Mouse (Mus musculus) neural tube, embryonic 11.5 days (tissue): ENCODE measurements around the gene BC051142. TPM values are rescaled to one million over a fixed set of nuclear protein-coding genes. Genes with fewer than 3 reads are reported as not detected.
A peak's percentile ranks its signal among the peaks of the same experiment; 100 is the strongest.

Experiments used
- ATAC-seq: fragments of 200-750 bp; cut with Nextera tagmentation; 2 replicates; pipeline ENCODE4 v1.8.0; 2017; ENCODE audit warnings: moderate number of reproducible peaks, mild to moderate bottlenecking, moderate TSS enrichment, moderate library complexity; ENCODE audit not compliant: insufficient read depth, low FRiP score, low TSS enrichment
- DNase-seq: peaks from one replicate; pipeline ENCODE4 v3.0.0-alpha.2; 2015; ENCODE audit warnings: low spot score
- H3K27ac ChIP-seq: fragments of 300-500 bp; sonication (generic); 2 replicates; pipeline ENCODE4 v1.5.1; 2014; ENCODE audit warnings: low read depth, mild to moderate bottlenecking, low read length
- H3K27me3 ChIP-seq: fragments of 300-500 bp; sonication (generic); 2 replicates; pipeline ENCODE4 v1.6.1; 2014; ENCODE audit warnings: mild to moderate bottlenecking, low read length, mixed read lengths; ENCODE audit not compliant: control insufficient read depth, insufficient read depth
- H3K36me3 ChIP-seq: fragments of 300-500 bp; sonication (generic); 2 replicates; pipeline ENCODE4 v1.6.1; 2014; ENCODE audit warnings: mild to moderate bottlenecking, low read length, moderate library complexity, mixed read lengths; ENCODE audit not compliant: control insufficient read depth, insufficient read depth
- H3K4me1 ChIP-seq: fragments of 300-500 bp; sonication (generic); 2 replicates; pipeline ENCODE4 v1.6.1; 2014; ENCODE audit warnings: low read length, mixed read lengths; ENCODE audit not compliant: control insufficient read depth, insufficient read depth
- H3K4me2 ChIP-seq: fragments of 300-500 bp; sonication (generic); 2 replicates; pipeline ENCODE4 v1.6.1; 2014; ENCODE audit warnings: low read depth, mild to moderate bottlenecking, moderate library complexity
- H3K4me3 ChIP-seq: fragments of 300-500 bp; sonication (generic); 2 replicates; pipeline ENCODE4 v1.5.1; 2014; ENCODE audit warnings: low read depth, low read length
- H3K9ac ChIP-seq: fragments of 300-500 bp; sonication (generic); 2 replicates; pipeline ENCODE4 v1.6.1; 2014; ENCODE audit warnings: mild to moderate bottlenecking, low read length
- H3K9me3 ChIP-seq: fragments of 300-500 bp; sonication (generic); 2 replicates; pipeline ENCODE4 v1.6.1; 2016; ENCODE audit warnings: low read length; ENCODE audit not compliant: control insufficient read depth
- WGBS: fragments of 180-500 bp; shearing (Covaris S2); extraction: QIAGEN DNeasy Blood & Tissue Kit; methylation state at CpG from one replicate; pipeline ENCODE4 v1.1.7; 2014; 5-methylcytosine and 5-hydroxymethylcytosine counted together
- polyA plus RNA-seq: library from polyadenylated mRNA; unstranded; fragments of >200 nt; fragmentation: Nextera tagmentation; extraction: Ambion mirVana; gene quantifications from 2 replicates; pipeline ENCODE4 v1.2.1, GENCODE M21; 2014

BC051142 gene
- polyA plus RNA-seq: 1.3 and 1.7 TPM in 2 replicates

- Histone ChIP-seq H3K4me1 (no peaks in the 10 kb centered on the region), H3K36me3 (no peaks in the 10 kb centered on the region), H3K27ac (peak within 1 kb of the TSS; percentile 94), H3K9ac (peak within 1 kb of the TSS; percentile 89), H3K4me3 (peak within 1 kb of the TSS; percentile 60), H3K27me3 (no peaks in the 10 kb centered on the region), H3K4me2 (peak within 1 kb of the TSS; percentile 65), H3K9me3 (no peaks in the 10 kb centered on the region)
- WGBS: 7% methylated on average over 34 of the region's 34 CpGs
- DNase-seq: peak; percentile 83
- ATAC-seq: peak; percentile 97
Observed at GRCm38 (mm10) chr17:34398711-34399393, at the start of gene BC051142. Gene BC051142, plus strand, starts transcription at chr17:34398820.

GRCm38 (mm10) chr17:34349429-34349828, 49.2 kb upstream of the BC051142 start:
- Histone ChIP-seq H3K27ac (no peak overlapping the region), H3K9ac (no peak overlapping the region), H3K9me3 (no peaks in the 10 kb centered on the region), H3K4me2 (no peak overlapping the region), H3K36me3 (no peaks in the 10 kb centered on the region), H3K4me1 (no peaks in the 10 kb centered on the region), H3K4me3 (no peak overlapping the region), H3K27me3 (no peaks in the 10 kb centered on the region)
- DNase-seq (peak; percentile 70), ATAC-seq (no peak)
- WGBS: 6% methylated on average over 4 of the region's 4 CpGs

- Histone ChIP-seq H3K36me3 (no peaks in the 10 kb centered on the region), H3K4me2 (no peak within 1 kb of the TSS), H3K9ac (no peak within 1 kb of the TSS), H3K27ac (no peak within 1 kb of the TSS), H3K4me1 (no peaks in the 10 kb centered on the region), H3K4me3 (no peak within 1 kb of the TSS), H3K27me3 (no peaks in the 10 kb centered on the region), H3K9me3 (no peaks in the 10 kb centered on the region)
- 83% methylated on average over 5 of the region's 5 CpGs for WGBS
- DNase-seq (no peak), ATAC-seq (no peak)
Observed at GRCm38 (mm10) chr17:34354539-34354938, 44.1 kb upstream of the BC051142 start, which contains the start of gene Btnl2. Gene Btnl2, plus strand, starts transcription at chr17:34354822.

- H3K27me3 ChIP-seq: no peaks in the 10 kb centered on the region
- H3K9ac ChIP-seq: no peak overlapping the region
- no peak overlapping the region for H3K4me3 ChIP-seq
- no peak overlapping the region for H3K4me2 ChIP-seq
- no peak overlapping the region for H3K27ac ChIP-seq
- no peaks in the 10 kb centered on the region for H3K36me3 ChIP-seq
- DNase-seq: no peak
- WGBS: 86% methylated on average over 1 of the region's 1 CpGs
- no peaks in the 10 kb centered on the region for H3K9me3 ChIP-seq
- no peak for ATAC-seq
- no peaks in the 10 kb centered on the region for H3K4me1 ChIP-seq
Observed at GRCm38 (mm10) chr17:34354940-34355339, 43.7 kb upstream of the BC051142 start.

GRCm38 (mm10) chr17:34362954-34363546, 35.6 kb upstream of the BC051142 start:
- Histone ChIP-seq H3K4me2 (no peak overlapping the region), H3K9ac (no peak overlapping the region), H3K36me3 (no peaks in the 10 kb centered on the region), H3K27me3 (no peaks in the 10 kb centered on the region), H3K4me1 (no peaks in the 10 kb centered on the region), H3K4me3 (no peak overlapping the region), H3K27ac (no peak overlapping the region), H3K9me3 (no peaks in the 10 kb centered on the region)
- WGBS: 86% methylated on average over 15 of the region's 15 CpGs
- no peak for ATAC-seq
- DNase-seq: no peak

- WGBS: 91% methylated on average over 3 of the region's 3 CpGs
- Histone ChIP-seq H3K27me3 (no peaks in the 10 kb centered on the region), H3K9ac (no peak overlapping the region), H3K4me3 (no peak overlapping the region), H3K36me3 (no peaks in the 10 kb centered on the region), H3K4me2 (no peak overlapping the region), H3K9me3 (no peaks in the 10 kb centered on the region), H3K4me1 (no peaks in the 10 kb centered on the region), H3K27ac (no peak overlapping the region)
- no peak for ATAC-seq
- no peak for DNase-seq
Observed at GRCm38 (mm10) chr17:34363676-34364310, 34.8 kb upstream of the BC051142 start.

- Histone ChIP-seq H3K36me3 (no peaks in the 10 kb centered on the region), H3K9ac (no peak overlapping the region), H3K4me1 (no peaks in the 10 kb centered on the region), H3K4me3 (no peak overlapping the region), H3K9me3 (no peaks in the 10 kb centered on the region), H3K27me3 (no peaks in the 10 kb centered on the region), H3K27ac (no peak overlapping the region), H3K4me2 (no peak overlapping the region)
- ATAC-seq (no peak), DNase-seq (no peak)
- WGBS: 78% methylated on average over 10 of the region's 10 CpGs
Observed at GRCm38 (mm10) chr17:34365031-34365430, 33.6 kb upstream of the BC051142 start.

- H3K4me2 ChIP-seq: no peak overlapping the region
- 81% methylated on average over 4 of the region's 4 CpGs for WGBS
- H3K4me1 ChIP-seq: no peaks in the 10 kb centered on the region
- no peaks in the 10 kb centered on the region for H3K36me3 ChIP-seq
- H3K9ac ChIP-seq: no peak overlapping the region
- H3K4me3 ChIP-seq: no peak overlapping the region
- DNase-seq: no peak
- H3K9me3 ChIP-seq: no peaks in the 10 kb centered on the region
- no peak overlapping the region for H3K27ac ChIP-seq
- ATAC-seq: no peak
- H3K27me3 ChIP-seq: no peaks in the 10 kb centered on the region
Observed at GRCm38 (mm10) chr17:34370563-34370962, 28.1 kb upstream of the BC051142 start.
